Mouse (Mus musculus): ENCODE measurements around the gene Ptpre. TPM values are rescaled to one million over a fixed set of nuclear protein-coding genes. Genes with fewer than 3 reads are reported as not detected.

The Ptpre gene
- total and polyA plus RNA-seq, 3 experiments: 2.3 to 6.9 (median 3.7) TPM

- H3K4me3 ChIP-seq (replicated peaks in 1 of 3; ENCODE audit: low read depth in 2 of 3, low read length in 2 of 3, poor library complexity in 1 of 3): no peak overlapping the region
- no peaks in the 10 kb centered on the region for H3K79me2 ChIP-seq (replicated peaks; ENCODE audit: control insufficient read depth, extremely low read depth, insufficient read depth, poor library complexity, severe bottlenecking)
- dilution Hi-C loops (cut with MboI; ENCODE audit: extremely low pct_ligation_motif_present, extremely low pct_unique_long_range_greater_than_20kb, low sequenced_read_pairs) (no loop called here), in situ Hi-C loops (cut with MboI; ENCODE audit: low pct_ligation_motif_present, low pct_unique_long_range_greater_than_20kb, low sequenced_read_pairs) (loop anchor here (5.0 to 25.0 kb wide), 2 partner anchors 136 to 241 kb away; no protein-coding TSS in a partner anchor)
- peaks cover 5 to 16% of the 10 kb centered on the region in 2 experiments for H3K36me3 ChIP-seq (replicated peaks in 1 of 2; ENCODE audit: control insufficient read depth in 1 of 2, insufficient read depth in 1 of 2, low read length in 1 of 2)
- DNase-seq (ENCODE audit: extremely low read depth): no peak
- H3K9ac ChIP-seq (ENCODE audit: insufficient read depth, low read depth): no peak overlapping the region
- H3K4me1 ChIP-seq (ENCODE audit: control insufficient read depth in 1 of 2, insufficient read depth in 2 of 2): 0 out of 4 replicates have a peak, but pooled peaks cover 0 to 4% of the 10 kb centered on the region in 2 experiments
- H3K9me3 ChIP-seq (replicated peaks; ENCODE audit: low read length): peaks cover 5% of the 10 kb centered on the region
- H3K27me3 ChIP-seq (replicated peaks): no peaks in the 10 kb centered on the region
- H3K27ac ChIP-seq (ENCODE audit: insufficient read depth, low read depth): no peak overlapping the region
- TF ChIP-seq MAX (IDR thresholded peaks at IDR 0.05; ENCODE audit: low read length): no peak
- TF ChIP-seq NELFE (IDR thresholded peaks at IDR 0.05; ENCODE audit: low read depth, low read length): no peak
- no peak for TF ChIP-seq SIN3A (IDR thresholded peaks at IDR 0.05; ENCODE audit: low read length)
- TF ChIP-seq TBP (conservative IDR thresholded peaks at IDR 0.05; ENCODE audit: low read depth, low read length): no peak
- no peak for TF ChIP-seq ZMIZ1 (IDR thresholded peaks at IDR 0.05; ENCODE audit: low read depth, low read length)
- no peak for TF ChIP-seq POLR2A (IDR thresholded peaks at IDR 0.05; ENCODE audit: low read depth, low read length)
- no peak for TF ChIP-seq CHD1 (IDR thresholded peaks at IDR 0.05; ENCODE audit: low read depth, low read length)
- no peak for TF ChIP-seq HCFC1 (IDR thresholded peaks at IDR 0.05; ENCODE audit: low read depth, low read length)
- no peak for TF ChIP-seq EP300 (IDR thresholded peaks at IDR 0.05; ENCODE audit: low read length)
- TF ChIP-seq MEF2A (IDR thresholded peaks at IDR 0.05; ENCODE audit: borderline replicate concordance, low read depth, low read length): no peak
- no peak for TF ChIP-seq SMC3 (IDR thresholded peaks at IDR 0.05; ENCODE audit: low read depth, low read length)
- no peak for TF ChIP-seq BHLHE40 (IDR thresholded peaks at IDR 0.05; ENCODE audit: low read depth, low read length)
- TF ChIP-seq ZC3H11A (IDR thresholded peaks at IDR 0.05; ENCODE audit: low read depth, low read length): no peak
- no peak for TF ChIP-seq TCF12 (IDR thresholded peaks at IDR 0.05; ENCODE audit: low read depth, low read length)
- TF ChIP-seq MAZ (IDR thresholded peaks at IDR 0.05; ENCODE audit: low read depth, low read length): no peak
- no peak for TF ChIP-seq ELF1 (IDR thresholded peaks at IDR 0.05; ENCODE audit: low read depth, low read length)
- no peak for TF ChIP-seq ETS1 (conservative IDR thresholded peaks at IDR 0.05; ENCODE audit: low read depth, low read length)
- TF ChIP-seq E2F4 (IDR thresholded peaks at IDR 0.05; ENCODE audit: insufficient replicate concordance, low read depth, low read length): no peak
- no peak overlapping the region for H3K4me2 ChIP-seq (ENCODE audit: insufficient read depth, low read depth, poor library complexity, severe bottlenecking)
These were observed 91.1 kb downstream of the Ptpre start for GRCm38 (mm10) chr7:135628363-135628762.

- no peak for DNase-seq (ENCODE audit: extremely low read depth)
- H3K9ac ChIP-seq (ENCODE audit: insufficient read depth, low read depth): no peak overlapping the region
- no peak overlapping the region for H3K4me2 ChIP-seq (ENCODE audit: insufficient read depth, low read depth, poor library complexity, severe bottlenecking)
- H3K4me3 ChIP-seq (replicated peaks in 1 of 3; ENCODE audit: low read depth in 2 of 3, low read length in 2 of 3, poor library complexity in 1 of 3): no peak overlapping the region
- H3K9me3 ChIP-seq (replicated peaks; ENCODE audit: low read length): peaks cover 5% of the 10 kb centered on the region
- 0 out of 4 replicates have a peak, but pooled peaks cover 0 to 4% of the 10 kb centered on the region in 2 experiments for H3K4me1 ChIP-seq (ENCODE audit: control insufficient read depth in 1 of 2, insufficient read depth in 2 of 2)
- dilution Hi-C loops (cut with MboI; ENCODE audit: extremely low pct_ligation_motif_present, extremely low pct_unique_long_range_greater_than_20kb, low sequenced_read_pairs) (no loop called here), in situ Hi-C loops (cut with MboI; ENCODE audit: low pct_ligation_motif_present, low pct_unique_long_range_greater_than_20kb, low sequenced_read_pairs) (loop anchor here (5.0 to 25.0 kb wide), 2 partner anchors 137 to 242 kb away; no protein-coding TSS in a partner anchor)
- peaks cover 2 to 13% of the 10 kb centered on the region in 2 experiments for H3K36me3 ChIP-seq (replicated peaks in 1 of 2; ENCODE audit: control insufficient read depth in 1 of 2, insufficient read depth in 1 of 2, low read length in 1 of 2)
- no peak for TF ChIP-seq ETS1 (conservative IDR thresholded peaks at IDR 0.05; ENCODE audit: low read depth, low read length)
- no peak for TF ChIP-seq MEF2A (IDR thresholded peaks at IDR 0.05; ENCODE audit: borderline replicate concordance, low read depth, low read length)
- TF ChIP-seq RAD21 (IDR thresholded peaks at IDR 0.05; ENCODE audit: low read depth, low read length): no peak
- TF ChIP-seq MAFK (IDR thresholded peaks at IDR 0.05; ENCODE audit: insufficient replicate concordance, low read length): no peak
- no peaks in the 10 kb centered on the region for H3K27me3 ChIP-seq (replicated peaks)
- H3K79me2 ChIP-seq (replicated peaks; ENCODE audit: control insufficient read depth, extremely low read depth, insufficient read depth, poor library complexity, severe bottlenecking): no peaks in the 10 kb centered on the region
- no peak overlapping the region for H3K27ac ChIP-seq (ENCODE audit: insufficient read depth, low read depth)
These were observed 91.7 kb downstream of the Ptpre start for GRCm38 (mm10) chr7:135629019-135629418.
